Mouse (Mus musculus) ES-Bruce4 (cell line): ENCODE results near the gene Ptpn9.

ENCODE experiments used
- CTCF ChIP-seq: IDR thresholded peaks from one replicate; pipeline ENCODE4 v1.8.1; 2011; ENCODE audit warnings: low read depth, low read length
- EP300 ChIP-seq: IDR thresholded peaks from 2 replicates; pipeline ENCODE4 v1.6.1; 2011; ENCODE audit warnings: low read depth, low read length; ENCODE audit not compliant: insufficient read depth
- POLR2A ChIP-seq: IDR thresholded peaks from one replicate; pipeline ENCODE4 v1.8.1; 2011; ENCODE audit warnings: low read length; ENCODE audit not compliant: insufficient read depth

- TF ChIP-seq CTCF (no peak), POLR2A (no peak), EP300 (no peak)
These were observed 18.2 kb downstream of the Ptpn9 start for GRCm38 (mm10) chr9:57012895-57013294.
